Mouse (Mus musculus): ENCODE measurements around the gene Krt84. TPM values are rescaled to one million over a fixed set of nuclear protein-coding genes. Genes with fewer than 3 reads are reported as not detected.
A peak's percentile ranks its signal among the peaks of the same experiment; 100 is the strongest.

Gene Krt84
- polyA plus RNA-seq, 1 experiment from 2014 or later: not detected

GRCm38 (mm10) chr15:101485911-101486635 is 46.5 kb downstream of the Krt84 start:
- Histone ChIP-seq H3K9me3 (ENCODE audit: control insufficient read depth, low read length) (no peaks in the 10 kb centered on the region), H3K4me1 (ENCODE audit: control insufficient read depth, insufficient read depth, low read length) (no peaks in the 10 kb centered on the region), H3K4me3 (ENCODE audit: low read depth, low read length) (no peak overlapping the region), H3K9ac (ENCODE audit: low read depth, low read length) (no peak overlapping the region), H3K36me3 (ENCODE audit: control insufficient read depth, insufficient read depth, low read length) (no peaks in the 10 kb centered on the region), H3K27me3 (replicated peaks; ENCODE audit: control insufficient read depth, insufficient read depth, low read length) (no peaks in the 10 kb centered on the region), H3K27ac (replicated peaks; ENCODE audit: low read depth, low read length) (no peak overlapping the region), H3K4me2 (ENCODE audit: low read depth, low read length) (no peak overlapping the region)
- no peak for ATAC-seq (ENCODE audit: low read depth)
- WGBS: 66% methylated on average over 11 of the region's 11 CpGs
- no peak for DNase-seq (ENCODE audit: low spot score)

DNA sequence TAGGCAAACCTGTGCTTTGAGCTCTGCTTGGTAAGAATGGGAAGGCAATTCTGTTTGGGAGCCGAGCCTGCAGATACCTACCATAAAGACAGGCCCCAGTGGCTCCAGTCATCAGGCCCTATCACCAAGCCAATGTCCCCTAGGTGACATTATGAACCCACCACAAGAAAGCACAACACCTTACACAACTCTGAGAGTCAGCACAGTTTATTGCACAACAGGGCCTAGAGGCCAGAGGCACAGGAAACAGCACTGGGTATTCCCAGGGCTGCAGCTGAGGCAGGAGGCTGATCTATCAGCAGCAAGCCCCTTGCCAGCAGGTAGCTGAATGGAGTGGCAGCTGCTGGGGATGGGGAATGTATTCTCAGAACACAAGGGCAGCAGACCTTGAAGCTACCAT is 47.7 kb downstream of the Krt84 start:
- H3K9ac ChIP-seq (ENCODE audit: low read depth, low read length): no peak overlapping the region
- WGBS: 89% methylated on average over 1 of the region's 1 CpGs
- no peaks in the 10 kb centered on the region for H3K27me3 ChIP-seq (replicated peaks; ENCODE audit: control insufficient read depth, insufficient read depth, low read length)
- no peak overlapping the region for H3K4me2 ChIP-seq (ENCODE audit: low read depth, low read length)
- no peaks in the 10 kb centered on the region for H3K36me3 ChIP-seq (ENCODE audit: control insufficient read depth, insufficient read depth, low read length)
- no peak overlapping the region for H3K4me3 ChIP-seq (ENCODE audit: low read depth, low read length)
- no peak for ATAC-seq (ENCODE audit: low read depth)
- DNase-seq (ENCODE audit: low spot score): no peak
- H3K4me1 ChIP-seq (ENCODE audit: control insufficient read depth, insufficient read depth, low read length): no peaks in the 10 kb centered on the region
- H3K9me3 ChIP-seq (ENCODE audit: control insufficient read depth, low read length): no peaks in the 10 kb centered on the region
- H3K27ac ChIP-seq (replicated peaks; ENCODE audit: low read depth, low read length): no peak overlapping the region

DNA sequence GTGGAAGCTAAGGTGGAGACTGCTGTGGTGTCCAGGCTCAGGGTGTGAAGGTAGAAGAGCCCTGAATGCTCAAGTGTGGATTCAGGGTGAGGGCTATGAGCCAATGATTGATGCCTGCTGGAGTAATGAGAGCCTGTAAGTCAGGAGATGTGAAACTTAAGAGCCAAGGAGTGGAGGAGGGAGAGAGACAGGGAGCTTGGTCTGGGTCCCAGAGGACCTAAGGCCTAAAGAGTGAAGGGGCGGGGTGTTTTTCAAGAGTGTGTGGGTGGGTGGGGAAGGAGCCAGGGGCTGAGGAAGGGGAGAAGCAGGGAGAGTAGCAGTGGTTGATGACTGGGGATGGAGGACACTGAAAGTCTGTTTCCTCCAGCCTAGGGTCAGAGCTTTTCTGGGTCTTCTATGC is 49.0 kb downstream of the Krt84 start:
- no peaks in the 10 kb centered on the region for H3K36me3 ChIP-seq (ENCODE audit: control insufficient read depth, insufficient read depth, low read length)
- H3K9ac ChIP-seq (ENCODE audit: low read depth, low read length): no peak overlapping the region
- peaks cover 8% of the 10 kb centered on the region for H3K4me1 ChIP-seq (ENCODE audit: control insufficient read depth, insufficient read depth, low read length)
- 33% methylated on average over 1 of the region's 1 CpGs for WGBS
- no peak overlapping the region for H3K27ac ChIP-seq (replicated peaks; ENCODE audit: low read depth, low read length)
- H3K4me3 ChIP-seq (ENCODE audit: low read depth, low read length): no peak overlapping the region
- peaks cover 6% of the 10 kb centered on the region; the same call in 1 of the 2 replicates for H3K27me3 ChIP-seq (replicated peaks; ENCODE audit: control insufficient read depth, insufficient read depth, low read length)
- H3K9me3 ChIP-seq (ENCODE audit: control insufficient read depth, low read length): no peaks in the 10 kb centered on the region
- no peak for DNase-seq (ENCODE audit: low spot score)
- H3K4me2 ChIP-seq (ENCODE audit: low read depth, low read length): no peak overlapping the region
- ATAC-seq (ENCODE audit: low read depth): no peak

- 39% methylated on average over 4 of the region's 4 CpGs for WGBS
- Histone ChIP-seq H3K27me3 (replicated peaks; ENCODE audit: control insufficient read depth, insufficient read depth, low read length) (peaks cover 7% of the 10 kb centered on the region; the same call in 1 of the 2 replicates), H3K36me3 (ENCODE audit: control insufficient read depth, insufficient read depth, low read length) (no peaks in the 10 kb centered on the region), H3K4me2 (ENCODE audit: low read depth, low read length) (no peak overlapping the region), H3K9me3 (ENCODE audit: control insufficient read depth, low read length) (no peaks in the 10 kb centered on the region), H3K4me1 (ENCODE audit: control insufficient read depth, insufficient read depth, low read length) (peaks cover 8% of the 10 kb centered on the region), H3K9ac (ENCODE audit: low read depth, low read length) (no peak overlapping the region), H3K4me3 (ENCODE audit: low read depth, low read length) (no peak overlapping the region), H3K27ac (replicated peaks; ENCODE audit: low read depth, low read length) (no peak overlapping the region)
- no peak for ATAC-seq (ENCODE audit: low read depth)
- no peak for DNase-seq (ENCODE audit: low spot score)
Measured at GRCm38 (mm10) chr15:101482056-101482455, 50.6 kb downstream of the Krt84 start.

GRCm38 (mm10) chr15:101479666-101480060 is 53.0 kb downstream of the Krt84 start:
- H3K27me3 ChIP-seq (replicated peaks; ENCODE audit: control insufficient read depth, insufficient read depth, low read length): peaks cover 7% of the 10 kb centered on the region; the same call in 1 of the 2 replicates
- H3K4me2 ChIP-seq (ENCODE audit: low read depth, low read length): peak overlapping the region; percentile 59
- peak overlapping the region; percentile 23 for H3K4me3 ChIP-seq (ENCODE audit: low read depth, low read length)
- H3K9me3 ChIP-seq (ENCODE audit: control insufficient read depth, low read length): no peaks in the 10 kb centered on the region
- WGBS: 37% methylated on average over 11 of the region's 11 CpGs
- H3K9ac ChIP-seq (ENCODE audit: low read depth, low read length): peak overlapping the region; percentile 38; the same call in 1 of the 2 replicates
- ATAC-seq (ENCODE audit: low read depth) (no peak), DNase-seq (ENCODE audit: low spot score) (no peak)
- peaks cover 8% of the 10 kb centered on the region for H3K4me1 ChIP-seq (ENCODE audit: control insufficient read depth, insufficient read depth, low read length)
- no peak overlapping the region for H3K27ac ChIP-seq (replicated peaks; ENCODE audit: low read depth, low read length)
- no peaks in the 10 kb centered on the region for H3K36me3 ChIP-seq (ENCODE audit: control insufficient read depth, insufficient read depth, low read length)

DNA sequence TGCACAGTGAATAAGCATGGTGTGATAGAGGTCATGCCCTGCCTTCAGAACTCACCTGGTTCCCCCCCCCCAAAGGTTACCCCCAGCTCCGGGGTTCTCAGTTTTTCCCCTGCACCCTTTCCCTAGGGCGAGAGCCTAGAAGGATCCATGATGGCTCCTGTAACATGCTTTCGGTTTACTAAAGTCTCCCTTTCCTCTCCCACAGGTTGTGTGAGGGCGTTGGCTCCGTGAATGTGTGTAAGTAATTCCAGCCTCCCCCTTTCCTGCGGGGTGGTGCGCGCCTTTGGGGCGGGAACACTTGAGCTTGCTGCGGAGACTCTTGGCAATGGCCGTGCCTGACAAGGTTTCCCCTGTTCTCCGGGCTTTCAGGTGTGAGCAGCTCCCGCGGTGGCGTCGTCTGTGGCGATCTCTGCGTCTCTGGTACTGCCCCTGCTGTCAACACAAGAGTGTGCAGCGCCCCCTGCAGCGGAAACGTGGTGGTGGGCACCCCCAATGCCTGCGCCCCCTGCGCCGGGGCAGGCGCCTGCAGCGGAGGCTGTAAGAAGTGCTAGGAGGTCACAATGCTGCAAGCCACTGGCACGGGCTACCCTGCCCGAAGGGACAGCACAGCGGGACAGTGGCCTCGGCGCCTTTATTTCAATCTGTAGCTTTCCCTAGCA is 53.5 kb downstream of the Krt84 start:
- peaks cover 8% of the 10 kb centered on the region for H3K4me1 ChIP-seq (ENCODE audit: control insufficient read depth, insufficient read depth, low read length)
- peak overlapping the region; percentile 59 for H3K4me2 ChIP-seq (ENCODE audit: low read depth, low read length)
- whole genome bisulfite sequencing: 9% methylated on average over 25 of the region's 31 CpGs
- no peaks in the 10 kb centered on the region for H3K9me3 ChIP-seq (ENCODE audit: control insufficient read depth, low read length)
- peaks cover 7% of the 10 kb centered on the region; the same call in 1 of the 2 replicates for H3K27me3 ChIP-seq (replicated peaks; ENCODE audit: control insufficient read depth, insufficient read depth, low read length)
- peak overlapping the region; percentile 23 for H3K4me3 ChIP-seq (ENCODE audit: low read depth, low read length)
- no peak overlapping the region for H3K27ac ChIP-seq (replicated peaks; ENCODE audit: low read depth, low read length)
- DNase-seq (ENCODE audit: low spot score): peak; percentile 39
- peak overlapping the region; percentile 38; the same call in 1 of the 2 replicates for H3K9ac ChIP-seq (ENCODE audit: low read depth, low read length)
- no peaks in the 10 kb centered on the region for H3K36me3 ChIP-seq (ENCODE audit: control insufficient read depth, insufficient read depth, low read length)
- ATAC-seq (ENCODE audit: low read depth): peak; percentile 57

Small RNAs within 50 kb of the gene (microRNA-seq; reads per million reads assigned to microRNA genes)
- gene Gm44393 (ENCODE audit: borderline number of aligned reads) (not detected), gene Gm44460 (ENCODE audit: borderline number of aligned reads) (not detected)

Other genes starting within 250 kb of the Krt84 start
- gene Atg101, start 248.5 kb downstream of the Krt84 start, polyA plus RNA-seq (2014; fragmentation: Nextera tagmentation; extraction: Ambion mirVana): 49.9 and 62.0 TPM in 2 replicates
- gene 6030408B16Rik, start 239.6 kb downstream of the Krt84 start, polyA plus RNA-seq (2014; fragmentation: Nextera tagmentation; extraction: Ambion mirVana): 0.79 and 0.84 TPM in 2 replicates
- gene Krt80, start 162.7 kb downstream of the Krt84 start, polyA plus RNA-seq (2014; fragmentation: Nextera tagmentation; extraction: Ambion mirVana): 5.5 and 9.5 TPM in 2 replicates
- 25.1 and 33.0 TPM in 2 replicates for gene Krt7, start 121.8 kb downstream of the Krt84 start, polyA plus RNA-seq (2014; fragmentation: Nextera tagmentation; extraction: Ambion mirVana)
- gene Krt87, start 94.0 kb downstream of the Krt84 start, polyA plus RNA-seq (2014; fragmentation: Nextera tagmentation; extraction: Ambion mirVana): 0.43 and 0.86 TPM in 2 replicates
- gene Krt88, start 85.1 kb downstream of the Krt84 start, polyA plus RNA-seq (2014; fragmentation: Nextera tagmentation; extraction: Ambion mirVana): not detected in 2 replicates
- gene Krt81, start 69.1 kb downstream of the Krt84 start, polyA plus RNA-seq (2014; fragmentation: Nextera tagmentation; extraction: Ambion mirVana): not detected in 2 replicates
- 0.10 and 0.22 TPM in 2 replicates for gene Krt86, start 59.3 kb downstream of the Krt84 start, polyA plus RNA-seq (2014; fragmentation: Nextera tagmentation; extraction: Ambion mirVana)
- 0.26 TPM in 1 of 2 replicates, not detected in the other for gene Krt83, start 41.3 kb downstream of the Krt84 start, polyA plus RNA-seq (2014; fragmentation: Nextera tagmentation; extraction: Ambion mirVana)
- 1.6 and 1.8 TPM in 2 replicates for gene Gm49425, start 15.6 kb downstream of the Krt84 start, polyA plus RNA-seq (2014; fragmentation: Nextera tagmentation; extraction: Ambion mirVana)
- 0.09 and 0.10 TPM in 2 replicates for gene Krt82, start 17.8 kb upstream of the Krt84 start, polyA plus RNA-seq (2014; fragmentation: Nextera tagmentation; extraction: Ambion mirVana)
- 0.31 and 0.50 TPM in 2 replicates for gene Krt90, start 30.1 kb upstream of the Krt84 start, polyA plus RNA-seq (2014; fragmentation: Nextera tagmentation; extraction: Ambion mirVana)
- 2.2 and 2.3 TPM in 2 replicates for gene Krt75, start 41.1 kb upstream of the Krt84 start, polyA plus RNA-seq (2014; fragmentation: Nextera tagmentation; extraction: Ambion mirVana)
- not detected in 2 replicates for gene Gm5414, start 95.4 kb upstream of the Krt84 start, polyA plus RNA-seq (2014; fragmentation: Nextera tagmentation; extraction: Ambion mirVana)
- not detected in 2 replicates for gene Gm5478, start 114.6 kb upstream of the Krt84 start, polyA plus RNA-seq (2014; fragmentation: Nextera tagmentation; extraction: Ambion mirVana)
- 0.16 and 1.2 TPM in 2 replicates for gene Krt6b, start 147.5 kb upstream of the Krt84 start, polyA plus RNA-seq (2014; fragmentation: Nextera tagmentation; extraction: Ambion mirVana)
- gene Krt6a, start 161.5 kb upstream of the Krt84 start, polyA plus RNA-seq (2014; fragmentation: Nextera tagmentation; extraction: Ambion mirVana): 34.9 and 120 TPM in 2 replicates
- gene Krt5, start 180.1 kb upstream of the Krt84 start, polyA plus RNA-seq (2014; fragmentation: Nextera tagmentation; extraction: Ambion mirVana): 142 and 153 TPM in 2 replicates
- 9.3 and 14.3 TPM in 2 replicates for gene Krt71, start 210.3 kb upstream of the Krt84 start, polyA plus RNA-seq (2014; fragmentation: Nextera tagmentation; extraction: Ambion mirVana)

Measured in embryonic facial prominence, embryonic 14.5 days (tissue).